Mouse (Mus musculus) spleen, postnatal 4 days (tissue): ENCODE data around the gene Rxra.

Experiments
- DNase-seq, 2 experiments: peaks; one replicate each; pipeline ENCODE4 v3.0.0; 2022; ENCODE audit warnings: low spot score in 2 of 2

The Rxra gene

GRCm38 (mm10) chr2:27740091-27740608 lies 63.9 kb downstream of the Rxra start:
- peak; percentile 80 to 86 for DNase-seq

- no peak for DNase-seq
Measured at GRCm38 (mm10) chr2:27743177-27743576, 66.9 kb downstream of the Rxra start.

GRCm38 (mm10) chr2:27743863-27744611 lies 67.8 kb downstream of the Rxra start:
- no peak for DNase-seq

- DNase-seq: no peak
Measured at GRCm38 (mm10) chr2:27744612-27745351, 68.5 kb downstream of the Rxra start.

- DNase-seq: no peak
Measured at GRCm38 (mm10) chr2:27745673-27746620, 69.7 kb downstream of the Rxra start.

GRCm38 (mm10) chr2:27746854-27747253 lies 70.6 kb downstream of the Rxra start:
- DNase-seq: no peak

- no peak for DNase-seq
Measured at GRCm38 (mm10) chr2:27748984-27749383, 72.7 kb downstream of the Rxra start.

- no peak for DNase-seq
Measured at GRCm38 (mm10) chr2:27750399-27751134, 74.3 kb downstream of the Rxra start.

- no peak for DNase-seq
Measured at GRCm38 (mm10) chr2:27751135-27751519, 74.9 kb downstream of the Rxra start.

- no peak for DNase-seq
Measured at GRCm38 (mm10) chr2:27751803-27752202, 75.6 kb downstream of the Rxra start.

GRCm38 (mm10) chr2:27754094-27754493 lies 77.9 kb downstream of the Rxra start:
- no peak for DNase-seq

GRCm38 (mm10) chr2:27755986-27756641 lies 79.9 kb downstream of the Rxra start:
- no peak for DNase-seq

- peak in 1 of 2 experiments; percentile 49 for DNase-seq
Measured at GRCm38 (mm10) chr2:27758414-27759301, 82.4 kb downstream of the Rxra start.

- DNase-seq: no peak
Measured at GRCm38 (mm10) chr2:27759431-27759830, 83.2 kb downstream of the Rxra start.

- DNase-seq: no peak
Measured at GRCm38 (mm10) chr2:27761260-27761995, 85.2 kb downstream of the Rxra start.

GRCm38 (mm10) chr2:27761996-27762340 lies 85.7 kb downstream of the Rxra start:
- no peak for DNase-seq

GRCm38 (mm10) chr2:27762509-27762908 lies 86.3 kb downstream of the Rxra start:
- peak in 1 of 2 experiments; percentile 36 for DNase-seq

- no peak for DNase-seq
Measured at GRCm38 (mm10) chr2:27762920-27763780, 86.9 kb downstream of the Rxra start.
